Mouse (Mus musculus) stomach, postnatal 0 days (tissue): ENCODE measurements at regions not wholly inside any gene's neighbourhood (a gene's known extent, or its start where the extent isn't known, plus 50 kb on each side); places are given as distances from the start of the nearest gene placed in this dataset.

ENCODE experiments used
- ATAC-seq: fragments of 200-750 bp; cut with Nextera tagmentation; 2 replicates; pipeline ENCODE4 v1.8.0; 2017; ENCODE audit not compliant: low FRiP score, low TSS enrichment
- DNase-seq: peaks from one replicate; pipeline ENCODE4 v3.0.0-alpha.2; 2016; ENCODE audit warnings: low spot score
- H3K27ac ChIP-seq: fragments of 300-500 bp; sonication (generic); replicated peaks from 2 replicates; pipeline ENCODE4 v1.5.1; 2014; ENCODE audit warnings: mild to moderate bottlenecking, control low read depth
- H3K27me3 ChIP-seq: fragments of 300-500 bp; sonication (generic); 2 replicates; pipeline ENCODE4 v1.6.1; 2014; ENCODE audit warnings: low read length; ENCODE audit not compliant: control insufficient read depth, insufficient read depth
- H3K36me3 ChIP-seq: fragments of 300-500 bp; sonication (generic); 2 replicates; pipeline ENCODE4 v1.6.1; 2014; ENCODE audit warnings: low read length, mixed read lengths; ENCODE audit not compliant: control insufficient read depth, insufficient read depth
- H3K4me1 ChIP-seq: fragments of 300-500 bp; sonication (generic); replicated peaks from 2 replicates; pipeline ENCODE4 v1.6.1; 2014; ENCODE audit warnings: antibody characterized with exemption; ENCODE audit not compliant: control insufficient read depth, insufficient read depth
- H3K4me2 ChIP-seq: fragments of 300-500 bp; sonication (generic); replicated peaks from 2 replicates; pipeline ENCODE4 v1.6.1; 2014; ENCODE audit warnings: low read depth, mild to moderate bottlenecking, control low read depth, moderate library complexity
- H3K4me3 ChIP-seq: fragments of 300-500 bp; sonication (generic); 2 replicates; pipeline ENCODE4 v1.5.1; 2014; ENCODE audit warnings: low read depth, low read length, control low read depth
- H3K9ac ChIP-seq: fragments of 300-500 bp; sonication (generic); 2 replicates; pipeline ENCODE4 v1.6.1; 2014; ENCODE audit warnings: mild to moderate bottlenecking, low read length, control low read depth, mixed read lengths
- H3K9me3 ChIP-seq: fragments of 300-500 bp; sonication (generic); 2 replicates; pipeline ENCODE4 v1.6.1; 2016; ENCODE audit warnings: low read length; ENCODE audit not compliant: control insufficient read depth
- CTCF ChIP-seq: IDR thresholded peaks from 2 replicates; pipeline ENCODE4 v1.5.1; 2016; ENCODE audit warnings: antibody characterized with exemption, low read depth, mild to moderate bottlenecking, moderate library complexity
- EP300 ChIP-seq: optimal IDR thresholded peaks from 2 replicates; pipeline ENCODE3; 2016; ENCODE audit warnings: antibody characterized with exemption
- WGBS: fragments of 180-500 bp; shearing (Covaris S2); extraction: QIAGEN DNeasy Blood & Tissue Kit; methylation state at CpG from one replicate; pipeline ENCODE4 v1.1.7; 2014; 5-methylcytosine and 5-hydroxymethylcytosine counted together

GRCm38 (mm10) chr10:21758122-21758521 lies 123.9 kb upstream of the Sgk1 start:
- H3K4me3 ChIP-seq: no peak overlapping the region
- no peaks in the 10 kb centered on the region for H3K9me3 ChIP-seq
- no peak for DNase-seq
- TF ChIP-seq CTCF (no peak), EP300 (no peak)
- ATAC-seq: no peak
- 81% methylated on average over 6 of the region's 6 CpGs for WGBS
- no peak overlapping the region for H3K27ac ChIP-seq
- no peak overlapping the region for H3K9ac ChIP-seq
- H3K4me1 ChIP-seq: no peaks in the 10 kb centered on the region
- H3K36me3 ChIP-seq: no peaks in the 10 kb centered on the region
- no peak overlapping the region for H3K4me2 ChIP-seq
- H3K27me3 ChIP-seq: no peaks in the 10 kb centered on the region

- H3K4me2 ChIP-seq: no peak overlapping the region
- H3K36me3 ChIP-seq: no peaks in the 10 kb centered on the region
- H3K27ac ChIP-seq: no peak overlapping the region
- no peaks in the 10 kb centered on the region for H3K4me1 ChIP-seq
- no peak overlapping the region for H3K9ac ChIP-seq
- WGBS: 84% methylated on average over 5 of the region's 5 CpGs
- no peak for DNase-seq
- no peak overlapping the region for H3K4me3 ChIP-seq
- ATAC-seq: no peak
- no peaks in the 10 kb centered on the region for H3K9me3 ChIP-seq
- no peak for TF ChIP-seq EP300
- TF ChIP-seq CTCF: no peak
- H3K27me3 ChIP-seq: no peaks in the 10 kb centered on the region
Observed at GRCm38 (mm10) chr10:21762516-21762915, 119.5 kb upstream of the Sgk1 start.

GRCm38 (mm10) chr10:21763017-21763964 lies 118.7 kb upstream of the Sgk1 start:
- H3K9ac ChIP-seq: no peak overlapping the region

GRCm38 (mm10) chr10:21764090-21764489 lies 117.9 kb upstream of the Sgk1 start:
- no peaks in the 10 kb centered on the region for H3K9me3 ChIP-seq
- no peaks in the 10 kb centered on the region for H3K27me3 ChIP-seq
- DNase-seq (no peak), ATAC-seq (no peak)
- H3K4me3 ChIP-seq: no peak overlapping the region
- H3K36me3 ChIP-seq: no peaks in the 10 kb centered on the region
- H3K9ac ChIP-seq: no peak overlapping the region
- WGBS: 75% methylated on average over 8 of the region's 8 CpGs
- no peak for TF ChIP-seq CTCF
- TF ChIP-seq EP300: no peak
- no peak overlapping the region for H3K4me2 ChIP-seq
- H3K4me1 ChIP-seq: no peaks in the 10 kb centered on the region
- no peak overlapping the region for H3K27ac ChIP-seq

More at GRCm38 (mm10) chr10:21763017-21763964, 118.7 kb upstream of the Sgk1 start:
- WGBS: 91% methylated on average over 17 of the region's 17 CpGs
- no peak for ATAC-seq
- TF ChIP-seq CTCF (no peak), EP300 (no peak)
- Histone ChIP-seq H3K4me2 (no peak overlapping the region), H3K36me3 (no peaks in the 10 kb centered on the region), H3K27ac (no peak overlapping the region), H3K4me3 (no peak overlapping the region), H3K27me3 (no peaks in the 10 kb centered on the region), H3K4me1 (no peaks in the 10 kb centered on the region), H3K9me3 (no peaks in the 10 kb centered on the region)
- no peak for DNase-seq

- no peaks in the 10 kb centered on the region for H3K27me3 ChIP-seq
- TF ChIP-seq EP300: no peak
- no peak for ATAC-seq
- no peak overlapping the region for H3K4me2 ChIP-seq
- no peak for DNase-seq
- no peaks in the 10 kb centered on the region for H3K36me3 ChIP-seq
- no peak overlapping the region for H3K9ac ChIP-seq
- no peaks in the 10 kb centered on the region for H3K9me3 ChIP-seq
- H3K4me3 ChIP-seq: no peak overlapping the region
- WGBS: 86% methylated on average over 13 of the region's 13 CpGs
- no peak overlapping the region for H3K27ac ChIP-seq
- H3K4me1 ChIP-seq: no peaks in the 10 kb centered on the region
Observed at GRCm38 (mm10) chr10:21764891-21765290, 117.1 kb upstream of the Sgk1 start.

- no peak overlapping the region for H3K9ac ChIP-seq
- H3K36me3 ChIP-seq: no peaks in the 10 kb centered on the region
- no peak for ATAC-seq
- no peak overlapping the region for H3K4me3 ChIP-seq
- no peaks in the 10 kb centered on the region for H3K9me3 ChIP-seq
- no peaks in the 10 kb centered on the region for H3K27me3 ChIP-seq
- no peak for DNase-seq
- TF ChIP-seq EP300: no peak
- TF ChIP-seq CTCF: no peak
- no peaks in the 10 kb centered on the region for H3K4me1 ChIP-seq
- WGBS: 76% methylated on average over 4 of the region's 4 CpGs
- no peak overlapping the region for H3K4me2 ChIP-seq
- no peak overlapping the region for H3K27ac ChIP-seq
Observed at GRCm38 (mm10) chr10:21773548-21773947, 108.4 kb upstream of the Sgk1 start.
